Mouse (Mus musculus) brain, embryonic 14.5 days (tissue): ENCODE measurements around the gene Rims1. TPM values are rescaled to one million over a fixed set of nuclear protein-coding genes. Genes with fewer than 3 reads are reported as not detected.

Source experiments
- DNase-seq: peaks from one replicate; pipeline ENCODE4 v3.0.0-alpha.2; 2011; ENCODE audit warnings: low read depth
- CTCF ChIP-seq: fragments of 200-500 bp; IDR thresholded peaks from 2 replicates; pipeline ENCODE4 v1.5.1; 2012; ENCODE audit warnings: inconsistent platforms, mild to moderate bottlenecking, moderate library complexity, borderline replicate concordance; ENCODE audit not compliant: insufficient read depth, insufficient read length; ENCODE audit errors: extremely low read depth
- POLR2A ChIP-seq: fragments of 200-500 bp; IDR thresholded peaks from 2 replicates; pipeline ENCODE4 v1.6.1; 2012; ENCODE audit warnings: mild to moderate bottlenecking, inconsistent platforms, borderline replicate concordance; ENCODE audit not compliant: poor library complexity, insufficient read depth, insufficient read length, severe bottlenecking; ENCODE audit errors: extremely low read depth
- polyA plus RNA-seq: library from polyadenylated mRNA; depleted of rRNA; stranded (reverse); fragments of >200 nt; gene quantifications from 2 replicates; pipeline ENCODE4 v1.2.3, GENCODE M21; 2012

The Rims1 gene
- polyA plus RNA-seq, 1 experiment = 37.9 TPM

GRCm38 (mm10) chr1:22683455-22683854 is 122.3 kb downstream of the Rims1 start:
- DNase-seq = no peak
- TF ChIP-seq POLR2A = no peak
- TF ChIP-seq CTCF = no peak

- TF ChIP-seq POLR2A (no peak), CTCF (no peak)
- no peak for DNase-seq
Measured at GRCm38 (mm10) chr1:22664196-22664595, 141.6 kb downstream of the Rims1 start.

GRCm38 (mm10) chr1:22661825-22662224 is 144.0 kb downstream of the Rims1 start:
- DNase-seq = no peak
- TF ChIP-seq CTCF = no peak
- no peak for TF ChIP-seq POLR2A

GRCm38 (mm10) chr1:22655983-22656382 is 149.8 kb downstream of the Rims1 start:
- no peak for DNase-seq
- TF ChIP-seq POLR2A = no peak
- TF ChIP-seq CTCF = no peak

GRCm38 (mm10) chr1:22654903-22655302 is 150.9 kb downstream of the Rims1 start:
- TF ChIP-seq CTCF (no peak), POLR2A (no peak)
- DNase-seq = no peak

GRCm38 (mm10) chr1:22650588-22650987 is 155.2 kb downstream of the Rims1 start:
- DNase-seq = no peak
- TF ChIP-seq CTCF = no peak
- no peak for TF ChIP-seq POLR2A

GRCm38 (mm10) chr1:22649432-22649831 is 156.4 kb downstream of the Rims1 start:
- TF ChIP-seq CTCF (no peak), POLR2A (no peak)
- DNase-seq = no peak

- TF ChIP-seq POLR2A (no peak), CTCF (no peak)
- DNase-seq = no peak
Measured at GRCm38 (mm10) chr1:22645257-22645656, 160.5 kb downstream of the Rims1 start.

GRCm38 (mm10) chr1:22640568-22640967 is 165.2 kb downstream of the Rims1 start:
- DNase-seq = peak; percentile 74
- TF ChIP-seq CTCF (no peak), POLR2A (no peak)

- no peak for DNase-seq
- no peak for TF ChIP-seq CTCF
- no peak for TF ChIP-seq POLR2A
Measured at GRCm38 (mm10) chr1:22639702-22640101, 166.1 kb downstream of the Rims1 start.

GRCm38 (mm10) chr1:22633871-22634270 is 171.9 kb downstream of the Rims1 start:
- TF ChIP-seq POLR2A (no peak), CTCF (no peak)
- no peak for DNase-seq

- TF ChIP-seq CTCF (no peak), POLR2A (no peak)
Measured at GRCm38 (mm10) chr1:22632551-22632950, 173.2 kb downstream of the Rims1 start.

More at GRCm38 (mm10) chr1:22632551-22632950, 173.2 kb downstream of the Rims1 start:
- DNase-seq = no peak
